Mouse (Mus musculus) neural tube, embryonic 10.5 days (tissue): Measurements from ENCODE around the gene Ogfrl1.

Source experiments
- DNase-seq: peaks from one replicate; pipeline ENCODE4 v3.0.0-alpha.2; 2017; ENCODE audit warnings: low spot score; ENCODE audit errors: extremely low spot score

Ogfrl1 gene

DNA sequence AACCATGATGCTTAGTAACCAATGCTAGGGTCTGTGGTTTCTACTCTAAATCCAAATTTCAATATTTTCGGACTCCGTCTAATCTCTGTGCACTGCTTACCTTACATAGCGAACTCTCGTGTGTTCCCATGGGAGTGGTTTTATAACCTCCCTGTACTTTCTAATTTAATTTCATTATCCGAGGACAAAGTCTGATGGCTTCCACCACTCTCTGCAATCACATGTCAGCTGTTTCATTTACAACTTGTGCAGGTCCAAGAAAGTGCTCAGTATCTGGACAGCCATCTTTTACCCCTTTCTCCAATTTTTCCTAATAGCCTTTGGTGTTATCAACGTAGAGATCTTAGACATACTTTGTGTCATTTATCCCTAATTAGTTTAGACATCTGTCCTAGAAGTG, 44.7 kb downstream of the Ogfrl1 start:
- no peak for DNase-seq

DNA sequence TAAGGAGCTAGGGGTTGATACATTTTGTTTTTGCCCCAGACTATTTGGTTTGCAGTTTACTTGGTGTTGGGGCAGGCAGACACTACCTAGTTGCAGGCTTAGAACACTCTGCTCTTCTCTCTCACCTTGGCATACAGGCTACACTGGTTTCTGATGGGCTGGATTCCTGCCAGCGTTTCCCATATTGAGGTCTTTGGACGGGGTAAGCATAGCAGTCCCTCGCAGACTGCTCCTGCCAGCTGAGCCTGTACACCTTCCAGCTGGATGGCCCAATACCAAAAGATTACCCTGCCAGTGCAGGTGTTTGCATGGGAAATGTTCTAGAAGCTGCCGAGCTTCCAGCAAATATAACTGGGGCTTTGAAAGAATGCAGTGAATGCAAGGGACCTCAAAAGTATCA, 45.8 kb downstream of the Ogfrl1 start:
- DNase-seq, result no peak

DNA sequence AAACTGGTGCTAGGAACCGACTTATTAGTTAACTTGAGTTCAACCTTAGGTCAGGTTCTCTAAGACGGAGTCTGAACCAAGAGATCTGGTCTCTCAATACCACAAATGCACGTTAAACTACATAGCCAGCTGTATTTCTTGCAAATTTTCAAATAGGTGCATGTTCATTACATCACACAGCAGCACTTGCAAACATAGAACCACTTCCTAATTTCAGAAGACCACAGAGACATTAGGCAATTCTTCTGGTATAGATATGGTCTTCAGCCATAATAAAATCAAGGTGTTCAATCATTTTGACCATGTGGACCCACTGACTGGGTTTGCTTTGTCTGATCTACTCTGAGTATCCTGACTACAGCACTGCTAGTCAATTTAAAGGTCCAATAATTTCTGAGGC, 51.9 kb downstream of the Ogfrl1 start:
- DNase-seq, result no peak

GRCm38 (mm10) chr1:23342864-23343263, 54.7 kb downstream of the Ogfrl1 start:
- DNase-seq, result no peak

DNA sequence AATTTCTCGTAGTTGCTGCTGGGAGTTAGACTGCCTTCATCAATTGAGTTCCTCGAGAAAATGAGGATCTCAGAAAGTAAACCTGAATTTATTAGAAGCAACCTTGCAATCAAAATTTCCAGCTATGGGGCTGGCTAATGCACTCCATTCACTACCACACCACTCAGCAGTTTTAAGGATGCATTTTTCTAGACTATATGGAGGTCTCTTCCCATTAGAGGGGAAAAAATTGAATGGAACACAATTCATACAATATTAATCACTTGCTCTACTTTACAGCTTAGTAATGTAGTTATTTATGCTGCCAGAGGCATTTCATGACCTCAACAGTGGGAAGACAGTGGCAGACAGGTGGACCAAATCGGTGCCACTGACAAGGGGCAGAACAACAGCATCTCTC, 55.3 kb downstream of the Ogfrl1 start:
- DNase-seq, result no peak

DNA sequence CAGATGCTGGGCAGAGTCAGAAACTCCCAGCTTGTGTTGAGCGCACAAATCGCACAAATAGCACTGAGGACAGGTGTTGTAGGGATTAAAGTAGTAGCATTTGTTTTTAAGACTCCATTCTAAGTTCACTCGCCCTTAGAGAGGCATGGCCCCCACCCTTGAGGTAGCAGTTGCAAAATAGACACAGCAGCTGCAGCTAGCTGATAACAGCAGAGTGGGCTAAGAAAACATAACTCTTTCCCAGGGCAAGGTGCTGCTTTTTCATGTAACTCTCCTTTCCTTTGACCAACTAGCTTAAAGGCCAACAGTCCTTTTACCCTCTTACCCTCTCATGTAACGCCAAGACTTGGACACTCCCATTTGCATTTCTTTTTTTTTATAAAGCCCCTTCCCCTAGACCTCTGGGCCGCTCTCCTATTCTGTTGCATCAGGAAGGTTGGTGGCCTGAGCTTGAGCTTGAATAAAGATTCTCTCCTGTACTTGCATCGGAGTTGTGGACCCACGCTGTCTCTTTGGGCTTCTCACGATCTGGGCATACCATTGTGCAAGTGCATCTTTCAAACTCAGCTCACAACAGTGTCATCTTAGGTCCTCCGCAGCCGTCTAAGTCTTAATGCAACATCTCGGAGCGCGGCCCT, 61.7 kb downstream of the Ogfrl1 start:
- DNase-seq, result no peak

- DNase-seq, result no peak
These were observed 62.5 kb downstream of the Ogfrl1 start for GRCm38 (mm10) chr1:23335050-23335449.

DNA sequence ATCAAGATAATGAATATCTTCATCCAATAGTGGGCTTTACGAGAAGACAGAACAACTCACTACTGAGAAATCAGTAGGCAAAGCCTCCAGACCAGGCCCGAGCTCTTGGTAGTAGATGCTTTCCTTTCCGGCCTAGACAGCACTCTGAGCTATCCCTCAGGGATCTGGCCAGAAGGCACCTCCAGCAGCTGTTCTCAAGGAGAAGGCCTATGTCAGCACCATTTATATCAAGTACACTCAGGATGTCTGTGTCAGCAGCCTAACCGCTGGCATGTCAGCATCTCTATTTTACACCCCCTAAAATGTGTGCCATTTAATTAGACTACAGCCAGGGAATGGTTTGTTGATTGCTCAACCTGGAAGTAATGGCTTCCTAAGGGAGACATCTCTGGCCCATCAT, 65.4 kb downstream of the Ogfrl1 start:
- no peak for DNase-seq

GRCm38 (mm10) chr1:23325160-23325559, 72.4 kb downstream of the Ogfrl1 start:
- no peak for DNase-seq

GRCm38 (mm10) chr1:23324226-23324625, 73.3 kb downstream of the Ogfrl1 start:
- no peak for DNase-seq

DNA sequence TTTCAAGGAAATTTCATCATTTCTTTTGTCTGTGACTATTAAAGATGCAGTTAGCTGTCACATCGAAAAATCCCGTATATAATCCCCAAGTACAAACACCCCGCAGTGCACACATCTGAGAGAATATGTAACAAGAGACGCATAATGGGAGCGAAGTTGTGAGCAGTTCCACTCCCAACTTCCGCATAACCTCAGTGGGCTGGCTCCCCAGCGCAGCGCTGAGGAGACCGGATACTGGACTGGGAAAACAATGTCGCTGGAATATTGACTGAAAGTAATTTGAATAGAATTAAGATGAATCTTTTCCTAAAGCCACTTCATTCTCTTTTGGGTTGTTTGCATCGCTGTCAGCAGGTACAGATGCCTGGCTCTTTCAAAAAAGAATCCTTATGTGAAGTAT, 74.3 kb downstream of the Ogfrl1 start:
- no peak for DNase-seq

DNA sequence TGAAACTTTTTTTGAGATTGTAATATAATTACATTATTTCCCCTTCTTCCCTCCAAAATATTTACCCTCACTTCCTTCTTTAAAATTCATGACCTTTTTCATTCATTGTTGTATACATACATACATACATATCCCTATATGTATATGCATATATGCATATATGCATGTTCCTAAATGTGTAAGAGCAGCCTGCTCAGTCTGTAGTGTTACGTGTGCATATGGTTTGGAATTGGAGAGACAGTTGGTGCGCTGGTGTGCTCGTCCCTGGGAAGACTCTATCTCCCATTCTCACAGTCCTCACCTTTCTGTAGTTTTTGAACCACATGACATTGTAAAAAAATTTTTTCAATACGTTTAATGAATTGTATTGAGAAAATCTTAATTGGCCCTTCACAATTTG, 75.4 kb downstream of the Ogfrl1 start:
- no peak for DNase-seq

GRCm38 (mm10) chr1:23321331-23321851, 76.2 kb downstream of the Ogfrl1 start:
- DNase-seq, result no peak

DNA sequence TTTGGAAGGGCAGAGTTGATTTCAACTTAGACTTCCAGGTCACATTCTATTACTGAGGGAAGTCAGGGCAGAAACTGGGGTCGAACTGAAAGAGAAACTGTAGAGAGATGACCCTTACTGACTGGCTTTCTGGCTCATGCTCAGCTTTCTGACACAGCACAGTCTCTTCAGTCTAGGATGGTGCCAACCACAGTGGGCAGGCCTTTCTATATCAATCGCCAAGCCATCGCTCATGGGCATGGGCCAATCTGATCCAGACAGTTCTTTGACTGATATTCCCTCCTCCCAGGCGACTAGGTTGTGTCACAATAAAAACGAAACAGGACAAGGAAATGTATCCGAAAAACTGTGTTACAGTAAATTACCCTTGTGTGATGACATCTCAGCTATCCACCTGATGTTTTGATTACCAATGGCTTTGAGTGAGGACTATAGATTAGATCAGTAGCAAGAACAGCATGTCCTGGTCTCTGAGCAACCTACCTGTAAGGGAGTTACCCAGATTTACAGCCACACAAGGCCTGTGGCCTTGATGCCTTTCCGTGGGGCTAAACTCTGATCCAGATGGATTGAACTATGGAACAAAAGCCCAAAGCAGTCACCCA, 76.9 kb downstream of the Ogfrl1 start:
- DNase-seq, result no peak
